Mouse (Mus musculus) MN1 (cell line): ENCODE data around the gene Gm21663.
"Not testable (repeated sequence)": the region's sequence is repeated elsewhere in the genome, so short reads cannot be mapped to it uniquely, and the experiment has no call there.

Experiments used
- DNase-seq: peaks from one replicate; pipeline ENCODE4 v3.0.0-alpha.2; 2016; ENCODE audit warnings: low spot score

The Gm21663 gene

DNA sequence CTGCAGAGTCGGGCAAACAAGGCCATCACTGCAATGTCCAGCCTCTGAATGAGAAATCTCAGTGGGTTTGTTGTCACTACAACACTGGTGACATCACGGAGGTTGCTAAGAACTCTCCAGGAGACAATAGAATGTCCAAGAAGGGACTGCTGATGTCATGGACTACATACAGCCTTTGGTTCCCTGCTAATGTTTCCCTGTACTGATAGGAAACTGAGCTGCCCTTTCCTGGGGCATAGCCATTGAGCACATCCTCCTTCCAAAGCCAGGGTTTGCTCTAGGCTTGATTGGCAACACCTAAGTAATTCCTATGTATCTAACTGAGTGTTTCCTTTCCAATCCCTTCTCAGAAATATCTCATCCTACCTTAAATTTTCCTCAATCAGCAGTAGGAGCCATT lies at the start of gene Gm21663:
Gene Gm21663 (minus strand): TSS at position 101 of the 400 bp plus-strand sequence.
- not testable (repeated sequence) for DNase-seq

DNA sequence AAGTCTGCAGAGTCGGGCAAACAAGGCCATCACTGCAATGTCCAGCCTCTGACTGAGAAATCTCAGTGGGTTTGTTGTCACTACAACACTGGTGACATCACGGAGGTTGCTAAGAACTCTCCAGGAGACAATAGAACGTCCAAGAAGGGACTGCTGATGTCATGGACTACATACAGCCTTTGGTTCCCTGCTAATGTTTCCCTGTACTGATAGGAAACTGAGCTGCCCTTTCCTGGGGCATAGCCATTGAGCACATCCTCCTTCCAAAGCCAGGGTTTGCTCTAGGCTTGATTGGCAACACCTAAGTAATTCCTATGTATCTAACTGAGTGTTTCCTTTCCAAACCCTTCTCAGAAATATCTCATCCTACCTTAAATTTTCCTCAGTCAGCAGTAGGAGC lies 46.4 kb upstream of the Gm21663 start, which contains the start of gene Gm21698:
Gene Gm21698 (minus strand): TSS at position 101 of the 400 bp plus-strand sequence.
- DNase-seq = not testable (repeated sequence)

DNA sequence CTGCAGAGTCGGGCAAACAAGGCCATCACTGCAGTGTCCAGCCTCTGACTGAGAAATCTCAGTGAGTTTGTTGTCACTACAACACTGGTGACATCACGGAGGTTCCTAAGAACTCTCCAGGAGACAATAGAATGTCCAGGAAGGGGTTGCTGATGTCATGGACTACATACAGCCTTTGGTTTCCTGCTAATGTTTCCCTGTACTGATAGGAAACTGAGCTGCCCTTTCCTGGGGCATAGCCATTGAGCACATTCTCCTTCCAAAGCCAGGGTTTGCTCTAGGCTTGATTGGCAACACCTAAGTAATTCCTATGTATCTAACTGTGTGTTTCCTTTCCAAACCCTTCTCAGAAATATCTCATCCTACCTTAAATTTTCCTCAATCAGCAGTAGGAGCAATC lies 30.4 kb upstream of the Gm21663 start, which contains the start of gene Gm21680:
Gene Gm21680 (minus strand): TSS at position 101 of the 400 bp plus-strand sequence.
- DNase-seq = not testable (repeated sequence)

DNA sequence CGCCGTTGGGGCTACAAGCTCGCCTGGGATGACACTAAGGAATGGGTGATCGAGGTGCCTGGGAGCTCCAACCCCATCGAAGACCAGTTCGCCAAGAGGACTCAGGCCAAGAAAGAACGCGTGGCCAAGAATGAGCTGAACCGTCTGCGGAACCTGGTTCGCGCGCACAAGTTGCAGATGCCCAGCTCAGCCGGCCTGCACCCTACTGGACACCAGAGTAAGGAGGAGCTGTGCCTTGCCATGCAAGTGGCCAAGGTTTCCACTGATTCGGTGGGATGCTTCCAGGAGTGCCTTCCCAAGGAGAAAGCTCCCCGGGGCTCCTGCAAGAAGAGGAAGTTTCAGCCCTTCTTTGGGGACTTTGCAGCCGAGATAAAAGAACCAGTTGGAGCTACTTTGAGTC lies 14.9 kb upstream of the Gm21663 start:
- DNase-seq = not testable (repeated sequence)

DNA sequence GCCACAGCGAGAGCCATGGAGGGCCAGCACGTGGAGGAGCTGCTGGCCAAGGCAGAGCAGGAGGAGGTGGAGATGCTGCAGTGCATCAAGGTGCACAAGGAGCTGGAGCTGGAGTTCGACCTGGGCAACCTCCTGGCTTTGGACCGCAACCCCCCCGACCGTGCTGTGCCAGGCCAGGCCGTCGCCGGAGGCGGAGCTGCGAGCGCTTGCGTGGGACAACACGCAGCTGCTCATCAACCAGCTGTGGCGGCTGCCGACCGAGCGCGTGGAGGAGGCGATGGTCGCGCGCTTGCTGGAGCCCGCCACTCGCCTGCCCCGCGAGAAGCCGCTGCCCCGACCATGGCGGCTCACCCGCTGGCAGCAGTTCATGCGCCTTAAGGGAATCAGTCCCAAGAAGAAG lies 14.4 kb upstream of the Gm21663 start:
- not testable (repeated sequence) for DNase-seq

DNA sequence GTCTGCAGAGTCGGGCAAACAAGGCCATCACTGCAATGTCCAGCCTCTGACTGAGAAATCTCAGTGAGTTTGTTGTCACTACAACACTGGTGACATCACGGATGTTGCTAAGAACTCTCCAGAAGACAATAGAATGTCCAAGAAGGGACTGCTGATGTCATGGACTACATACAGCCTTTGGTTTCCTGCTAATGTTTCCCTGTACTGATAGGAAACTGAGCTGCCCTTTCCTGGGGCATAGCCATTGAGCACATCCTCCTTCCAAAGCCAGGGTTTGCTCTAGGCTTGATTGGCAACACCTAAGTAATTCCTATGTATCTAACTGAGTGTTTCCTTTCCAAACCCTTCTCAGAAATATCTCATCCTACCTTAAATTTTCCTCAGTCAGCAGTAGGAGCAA lies 12.1 kb upstream of the Gm21663 start, which contains the start of gene Gm21671:
Gene Gm21671 (minus strand): TSS at position 101 of the 400 bp plus-strand sequence.
- DNase-seq = not testable (repeated sequence)

DNA sequence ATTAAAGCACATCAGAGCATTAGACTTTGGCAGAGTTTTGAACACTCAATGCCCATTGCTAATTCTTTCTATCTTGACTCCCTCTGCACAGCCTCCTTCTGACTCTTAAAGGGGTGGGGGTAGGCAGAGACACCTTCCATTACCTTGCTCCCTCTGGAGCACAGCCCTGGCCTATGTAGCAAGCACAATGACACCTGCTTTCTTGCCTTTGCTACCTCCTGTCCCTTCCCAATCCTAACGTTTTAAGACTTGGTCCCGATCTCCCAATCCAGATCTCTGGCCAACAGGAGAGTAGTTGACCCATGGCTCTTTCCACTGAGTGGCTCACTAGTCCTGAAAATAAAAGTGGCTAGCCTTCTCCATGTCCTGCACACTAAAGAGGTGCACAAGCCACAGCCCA lies 3.2 kb upstream of the Gm21663 start:
- not testable (repeated sequence) for DNase-seq

DNA sequence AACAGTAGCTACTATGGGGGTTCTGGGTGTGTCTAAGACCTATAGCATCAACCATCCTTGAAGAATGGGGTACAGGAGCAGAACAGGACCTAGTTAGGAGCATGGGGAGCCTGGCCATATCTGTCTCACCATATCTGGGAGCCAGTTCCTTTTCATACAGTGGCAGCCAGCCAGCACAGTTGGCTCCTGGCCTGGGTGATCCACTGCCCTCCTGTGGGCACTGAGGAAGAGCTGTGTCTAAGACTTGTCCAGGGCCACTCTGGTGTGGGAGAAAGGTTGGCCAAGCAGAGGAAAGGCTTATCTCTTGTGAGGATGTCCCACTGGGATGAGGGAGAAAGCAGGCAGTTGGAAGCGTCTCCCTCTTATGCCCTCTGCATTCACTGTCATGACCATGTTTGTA lies 50.9 kb downstream of the Gm21663 start:
- DNase-seq = no peak

DNA sequence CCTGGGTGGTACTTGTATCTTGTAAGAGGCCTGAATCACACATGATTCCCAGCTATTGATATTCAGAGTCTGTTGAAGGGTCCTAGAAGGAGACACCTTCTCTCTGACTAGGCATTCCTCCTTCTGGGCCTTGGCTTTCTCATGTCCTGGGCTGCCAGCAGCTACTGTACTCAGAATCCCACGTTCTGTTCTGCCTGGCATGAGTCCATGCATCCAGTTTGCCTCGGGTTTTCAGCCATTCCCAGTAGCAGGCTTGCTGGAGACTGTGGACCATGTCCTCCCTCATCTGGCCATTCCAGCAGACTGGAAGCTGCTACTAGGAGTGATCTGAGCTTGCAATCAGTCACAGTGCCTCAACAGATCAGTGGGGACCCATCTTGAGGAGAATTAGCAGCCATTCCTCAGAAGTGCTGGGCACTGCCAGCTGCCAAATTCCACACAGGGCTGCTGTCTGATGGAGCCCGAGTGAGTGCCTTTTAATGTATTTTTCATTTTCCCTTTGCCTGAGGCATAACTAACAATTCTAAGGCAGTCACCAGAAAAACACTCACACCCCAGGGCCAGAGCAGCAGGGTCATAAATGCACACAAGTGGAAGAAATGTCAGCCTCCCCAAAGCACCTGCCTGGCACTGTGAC lies 52.3 kb downstream of the Gm21663 start:
- DNase-seq = no peak

DNA sequence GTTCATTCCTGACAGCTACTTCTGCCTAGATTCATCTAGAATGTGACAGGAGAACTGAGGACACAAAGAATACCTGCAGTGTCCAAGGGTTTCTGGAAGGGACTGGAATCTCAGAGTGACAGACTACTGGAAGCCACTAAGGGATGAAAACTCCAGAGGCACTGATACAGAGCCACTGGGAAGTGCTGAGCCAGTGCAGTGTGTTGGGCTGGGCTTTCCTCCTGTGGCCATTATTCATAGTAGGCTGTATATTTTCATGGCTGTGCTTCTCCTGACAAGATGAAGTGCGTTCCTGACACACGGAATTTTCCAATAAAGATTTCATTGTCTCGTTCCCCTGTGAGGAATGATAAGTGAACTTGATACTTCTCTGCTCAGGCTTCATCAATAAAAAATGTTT lies 55.5 kb downstream of the Gm21663 start:
- no peak for DNase-seq
